Mouse (Mus musculus): ENCODE measurements at regions not wholly inside any gene's neighbourhood (a gene's known extent, or its start where the extent isn't known, plus 50 kb on each side); places are given as distances from the start of the nearest gene placed in this dataset.

GRCm38 (mm10) chr9:122631793-122632192 lies 115.4 kb upstream of the Topaz1 start:
- TF ChIP-seq CTCF (conservative IDR thresholded peaks at IDR 0.05; ENCODE audit: insufficient read depth, insufficient read length, low read depth, low read length) (no peak), POLR2A (IDR thresholded peaks at IDR 0.05; ENCODE audit: low read depth, low read length) (no peak)

Measured in kidney, adult 2 months (tissue).